Mouse (Mus musculus) splenic B cell, adult 2 months (primary cell): ENCODE results near the gene BC030867.

Source experiments
- DNase-seq: peaks from one replicate; pipeline ENCODE4 v3.0.0-alpha.2; 2011; ENCODE audit warnings: low read depth, low spot score
- H3K27me3 ChIP-seq: 2 replicates; pipeline ENCODE4 v1.6.1; 2012; ENCODE audit warnings: mild to moderate bottlenecking, low read length, moderate library complexity, mixed read lengths; ENCODE audit not compliant: control insufficient read depth, poor library complexity, insufficient read depth, severe bottlenecking
- H3K36me3 ChIP-seq: 2 replicates; pipeline ENCODE4 v1.6.1; 2012; ENCODE audit warnings: mild to moderate bottlenecking, low read length, moderate library complexity, mixed read lengths; ENCODE audit not compliant: control insufficient read depth, poor library complexity, insufficient read depth, severe bottlenecking

Gene BC030867

GRCm38 (mm10) chr11:102228646-102229268 is 19.9 kb upstream of the BC030867 start:
- peaks cover 3% of the 10 kb centered on the region; the same call in 1 of the 2 replicates for H3K36me3 ChIP-seq
- DNase-seq: no peak
- no peaks in the 10 kb centered on the region for H3K27me3 ChIP-seq

- DNase-seq: peak; percentile 47
- H3K27me3 ChIP-seq: no peaks in the 10 kb centered on the region
- no peaks in the 10 kb centered on the region for H3K36me3 ChIP-seq
Observed at GRCm38 (mm10) chr11:102229331-102229953, 19.2 kb upstream of the BC030867 start.

GRCm38 (mm10) chr11:102230006-102230741 is 18.5 kb upstream of the BC030867 start, which contains the start of gene Hdac5:
Gene Hdac5 (minus strand): TSS chr11:102230166.
- H3K36me3 ChIP-seq: no peaks in the 10 kb centered on the region
- peak; percentile 99 for DNase-seq

GRCm38 (mm10) chr11:102236022-102236421 is 12.7 kb upstream of the BC030867 start:
- no peaks in the 10 kb centered on the region for H3K36me3 ChIP-seq
- DNase-seq: no peak
- no peaks in the 10 kb centered on the region; the same call in 1 of the 2 replicates for H3K27me3 ChIP-seq

More at GRCm38 (mm10) chr11:102230006-102230741, 18.5 kb upstream of the BC030867 start, which contains the start of gene Hdac5:
- H3K27me3 ChIP-seq: no peaks in the 10 kb centered on the region

GRCm38 (mm10) chr11:102240636-102241035 is 8.0 kb upstream of the BC030867 start:
- H3K27me3 ChIP-seq: no peaks in the 10 kb centered on the region; the same call in 1 of the 2 replicates
- no peak for DNase-seq
- H3K36me3 ChIP-seq: no peaks in the 10 kb centered on the region

GRCm38 (mm10) chr11:102241246-102241645 is 7.4 kb upstream of the BC030867 start:
- no peak for DNase-seq
- Histone ChIP-seq H3K36me3 (no peaks in the 10 kb centered on the region), H3K27me3 (no peaks in the 10 kb centered on the region; the same call in 1 of the 2 replicates)

- DNase-seq: no peak
- Histone ChIP-seq H3K36me3 (no peaks in the 10 kb centered on the region), H3K27me3 (no peaks in the 10 kb centered on the region; the same call in 1 of the 2 replicates)
Observed at GRCm38 (mm10) chr11:102241874-102242273, 6.8 kb upstream of the BC030867 start.

GRCm38 (mm10) chr11:102244926-102245449 is 3.7 kb upstream of the BC030867 start:
- peak; percentile 69 for DNase-seq
- H3K36me3 ChIP-seq: no peaks in the 10 kb centered on the region

GRCm38 (mm10) chr11:102245581-102246272 is 3.0 kb upstream of the BC030867 start:
- Histone ChIP-seq H3K27me3 (no peaks in the 10 kb centered on the region), H3K36me3 (no peaks in the 10 kb centered on the region)
- DNase-seq: no peak

More at GRCm38 (mm10) chr11:102244926-102245449, 3.7 kb upstream of the BC030867 start:
- no peaks in the 10 kb centered on the region for H3K27me3 ChIP-seq

GRCm38 (mm10) chr11:102246273-102246635 is 2.4 kb upstream of the BC030867 start:
- DNase-seq: no peak
- Histone ChIP-seq H3K27me3 (no peaks in the 10 kb centered on the region), H3K36me3 (no peaks in the 10 kb centered on the region)

- Histone ChIP-seq H3K36me3 (no peaks in the 10 kb centered on the region), H3K27me3 (no peaks in the 10 kb centered on the region)
- DNase-seq: no peak
Observed at GRCm38 (mm10) chr11:102246871-102247270, 1.8 kb upstream of the BC030867 start.

- no peak for DNase-seq
- H3K36me3 ChIP-seq: no peaks in the 10 kb centered on the region
Observed at GRCm38 (mm10) chr11:102249351-102250090, 839 bp downstream of the BC030867 start.

GRCm38 (mm10) chr11:102257514-102257913 is 8.8 kb downstream of the BC030867 start:
- Histone ChIP-seq H3K27me3 (no peaks in the 10 kb centered on the region), H3K36me3 (no peaks in the 10 kb centered on the region)
- DNase-seq: no peak

More at GRCm38 (mm10) chr11:102249351-102250090, 839 bp downstream of the BC030867 start:
- H3K27me3 ChIP-seq: no peaks in the 10 kb centered on the region

GRCm38 (mm10) chr11:102258095-102258494 is 9.4 kb downstream of the BC030867 start:
- no peak for DNase-seq
- Histone ChIP-seq H3K36me3 (no peaks in the 10 kb centered on the region), H3K27me3 (no peaks in the 10 kb centered on the region)
